Mouse (Mus musculus): ENCODE results near the gene Clp1.

Gene Clp1

GRCm38 (mm10) chr2:84727172-84727858 is at the start of gene Clp1:
TSS of gene Clp1 (minus strand) at chr2:84727350.
- peak; percentile 97 to 98 for DNase-seq (ENCODE audit: low spot score in 2 of 2)

GRCm38 (mm10) chr2:84775665-84776064 is 48.5 kb upstream of the Clp1 start:
- no peak for DNase-seq (ENCODE audit: low spot score in 2 of 2)

- no peak for DNase-seq (ENCODE audit: low spot score in 2 of 2)
Observed at GRCm38 (mm10) chr2:84775241-84775640, 48.1 kb upstream of the Clp1 start, which contains the start of gene Serping1. TSS of gene Serping1 (minus strand) at chr2:84775444.

GRCm38 (mm10) chr2:84774751-84775150 is 47.6 kb upstream of the Clp1 start:
- DNase-seq (ENCODE audit: low spot score in 2 of 2): peak in 1 of 2 experiments; percentile 29

GRCm38 (mm10) chr2:84773195-84773594 is 46.0 kb upstream of the Clp1 start:
- no peak for DNase-seq (ENCODE audit: low spot score in 2 of 2)

GRCm38 (mm10) chr2:84772454-84772853 is 45.3 kb upstream of the Clp1 start:
- DNase-seq (ENCODE audit: low spot score in 2 of 2): no peak

- DNase-seq (ENCODE audit: low spot score in 2 of 2): no peak
Observed at GRCm38 (mm10) chr2:84770501-84770900, 43.4 kb upstream of the Clp1 start.

- no peak for DNase-seq (ENCODE audit: low spot score in 2 of 2)
Observed at GRCm38 (mm10) chr2:84762818-84763217, 35.7 kb upstream of the Clp1 start.

- DNase-seq (ENCODE audit: low spot score in 2 of 2): no peak
Observed at GRCm38 (mm10) chr2:84762295-84762694, 35.1 kb upstream of the Clp1 start.

GRCm38 (mm10) chr2:84761840-84762239 is 34.7 kb upstream of the Clp1 start:
- DNase-seq (ENCODE audit: low spot score in 2 of 2): no peak

- DNase-seq (ENCODE audit: low spot score in 2 of 2): no peak
Observed at GRCm38 (mm10) chr2:84761309-84761708, 34.2 kb upstream of the Clp1 start.

- no peak for DNase-seq (ENCODE audit: low spot score in 2 of 2)
Observed at GRCm38 (mm10) chr2:84760777-84761176, 33.6 kb upstream of the Clp1 start.

GRCm38 (mm10) chr2:84758542-84759127 is 31.5 kb upstream of the Clp1 start:
- peak in 1 of 2 experiments; percentile 30 for DNase-seq (ENCODE audit: low spot score in 2 of 2)

GRCm38 (mm10) chr2:84757026-84757682 is 30.0 kb upstream of the Clp1 start:
- no peak for DNase-seq (ENCODE audit: low spot score in 2 of 2)

GRCm38 (mm10) chr2:84756245-84756644 is 29.1 kb upstream of the Clp1 start:
- DNase-seq (ENCODE audit: low spot score in 2 of 2): no peak

- DNase-seq (ENCODE audit: low spot score in 2 of 2): no peak
Observed at GRCm38 (mm10) chr2:84750115-84750514, 23.0 kb upstream of the Clp1 start.

GRCm38 (mm10) chr2:84744126-84744525 is 17.0 kb upstream of the Clp1 start:
- peak in 1 of 2 experiments; percentile 28 for DNase-seq (ENCODE audit: low spot score in 2 of 2)

- DNase-seq (ENCODE audit: low spot score in 2 of 2): peak; percentile 91 to 94
Observed at GRCm38 (mm10) chr2:84743561-84743960, 16.4 kb upstream of the Clp1 start, which contains the start of gene Gm19426. TSS of gene Gm19426 (minus strand) at chr2:84743655.

- peak; percentile 71 to 78 for DNase-seq (ENCODE audit: low spot score in 2 of 2)
Observed at GRCm38 (mm10) chr2:84742451-84743283, 15.5 kb upstream of the Clp1 start.

- peak; percentile 26 to 47 for DNase-seq (ENCODE audit: low spot score in 2 of 2)
Observed at GRCm38 (mm10) chr2:84741841-84742450, 14.8 kb upstream of the Clp1 start.

GRCm38 (mm10) chr2:84740608-84741333 is 13.6 kb upstream of the Clp1 start:
- DNase-seq (ENCODE audit: low spot score in 2 of 2): peak in 1 of 2 experiments; percentile 26

All from right cerebral cortex, postnatal 10 days (tissue).